Mouse (Mus musculus): ENCODE measurements at regions not wholly inside any gene's neighbourhood (a gene's known extent, or its start where the extent isn't known, plus 50 kb on each side); places are given as distances from the start of the nearest gene placed in this dataset.

DNA sequence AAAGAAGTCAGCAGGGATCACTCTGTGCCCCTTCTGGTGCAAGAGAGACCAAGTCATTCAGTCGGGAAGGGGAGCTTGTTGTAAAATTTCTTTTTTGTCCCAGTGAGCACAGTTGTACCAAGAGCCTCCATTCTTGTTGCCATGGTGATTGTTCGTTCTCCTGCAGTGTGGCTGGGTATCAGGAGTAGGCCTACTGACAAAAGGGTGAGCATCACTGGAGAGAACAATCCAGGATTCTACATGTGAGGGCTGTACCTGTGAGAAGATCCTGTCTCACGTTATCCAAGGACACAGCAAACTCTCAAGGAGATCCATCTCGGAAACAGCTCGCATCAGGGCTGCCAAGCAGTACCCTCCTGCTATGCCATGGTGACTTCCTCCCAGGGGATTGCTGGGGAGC is 347.6 kb downstream of the Wdr11 start:
- no peak for TF ChIP-seq POLR2A (IDR thresholded peaks at IDR 0.05; ENCODE audit: control insufficient read depth, low read depth, low read length)
- no peak for TF ChIP-seq CTCF (IDR thresholded peaks at IDR 0.05; ENCODE audit: control insufficient read depth, insufficient read depth, insufficient replicate concordance, low read depth, low read length)
